Mouse (Mus musculus): ENCODE measurements around the gene Rgs17. TPM values are rescaled to one million over a fixed set of nuclear protein-coding genes. Genes with fewer than 3 reads are reported as not detected.

The Rgs17 gene
- polyA plus RNA-seq, 1 experiment, result 0.30 TPM

DNA sequence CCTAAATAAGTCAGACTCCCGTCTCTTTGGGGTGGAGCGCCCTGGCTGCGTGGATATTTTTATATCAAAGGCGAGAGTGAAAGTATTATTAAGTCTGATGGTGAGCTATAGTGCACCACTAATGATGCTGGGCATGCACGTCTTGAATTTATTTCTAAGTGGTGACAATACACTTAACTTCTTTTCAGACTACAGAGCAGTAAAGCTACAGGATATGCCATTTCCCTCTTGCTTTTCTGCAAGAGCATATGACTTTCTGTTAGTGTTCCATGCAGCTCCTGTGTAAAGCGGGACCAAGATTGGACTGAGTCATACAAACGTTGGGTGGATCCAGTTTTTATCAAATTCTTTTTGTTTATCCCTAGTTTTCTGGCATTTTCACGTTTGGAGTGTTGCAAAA is 115.8 kb downstream of the Rgs17 start:
- TF ChIP-seq CTCF (IDR thresholded peaks at IDR 0.05; ENCODE audit: control insufficient read depth, insufficient read depth, insufficient replicate concordance, low read depth, low read length) (no peak), POLR2A (IDR thresholded peaks at IDR 0.05; ENCODE audit: control insufficient read depth, low read depth, low read length) (no peak)
- H3K36me3 ChIP-seq (ENCODE audit: control insufficient read depth, insufficient read depth, low read length), result no peaks in the 10 kb centered on the region

DNA sequence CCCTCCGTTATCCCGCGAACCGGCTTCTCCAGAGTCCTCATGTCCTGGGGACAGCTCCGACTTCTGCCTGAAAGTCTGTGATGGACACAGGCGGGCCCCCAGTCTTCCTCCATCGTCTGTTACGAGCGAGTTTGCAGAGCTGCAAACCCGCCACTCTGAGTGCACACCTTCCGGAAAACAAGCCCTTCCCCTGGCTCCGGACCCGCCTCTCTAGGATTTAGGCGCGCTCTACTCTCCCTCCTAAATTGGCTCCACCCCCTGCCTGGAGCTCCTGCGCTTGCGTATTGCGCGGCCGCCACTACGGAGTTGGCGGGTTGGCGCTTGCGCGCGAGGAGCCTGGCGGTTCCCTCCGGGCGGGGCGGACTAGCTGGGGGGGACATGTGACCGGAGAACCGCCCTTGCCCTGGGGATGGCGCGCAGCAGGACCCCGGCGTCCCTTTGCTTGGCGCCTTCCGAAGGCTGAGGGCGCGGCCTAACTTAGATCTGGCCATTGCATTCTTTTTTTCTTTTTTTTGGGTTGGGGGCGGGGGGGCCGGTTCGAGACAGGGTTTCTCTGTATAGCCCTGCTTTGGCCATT is 116.4 kb downstream of the Rgs17 start:
- no peaks in the 10 kb centered on the region for H3K36me3 ChIP-seq (ENCODE audit: control insufficient read depth, insufficient read depth, low read length)
- H3K4me1 ChIP-seq (ENCODE audit: control insufficient read depth, insufficient read depth, low read length), result peaks cover 7% of the 10 kb centered on the region
- H3K27me3 ChIP-seq (ENCODE audit: control insufficient read depth, insufficient read depth, low read length), result no peaks in the 10 kb centered on the region
- H3K27ac ChIP-seq (ENCODE audit: control insufficient read depth, insufficient read depth, low read depth, low read length), result peak overlapping the region; percentile 78
- TF ChIP-seq CTCF (IDR thresholded peaks at IDR 0.05; ENCODE audit: control insufficient read depth, insufficient read depth, insufficient replicate concordance, low read depth, low read length) (no peak), POLR2A (IDR thresholded peaks at IDR 0.05; ENCODE audit: control insufficient read depth, low read depth, low read length) (peak; percentile 13; the same call in 1 of the 2 replicates)
- H3K4me3 ChIP-seq (ENCODE audit: control insufficient read depth, low read depth, low read length), result peak overlapping the region; percentile 86

More for the DNA sequence above, 115.8 kb downstream of the Rgs17 start:
- H3K27me3 ChIP-seq (ENCODE audit: control insufficient read depth, insufficient read depth, low read length), result no peaks in the 10 kb centered on the region
- peak overlapping the region; percentile 86 for H3K4me3 ChIP-seq (ENCODE audit: control insufficient read depth, low read depth, low read length)
- H3K27ac ChIP-seq (ENCODE audit: control insufficient read depth, insufficient read depth, low read depth, low read length), result peak overlapping the region; percentile 10; the same call in 1 of the 2 replicates
- peaks cover 7% of the 10 kb centered on the region for H3K4me1 ChIP-seq (ENCODE audit: control insufficient read depth, insufficient read depth, low read length)

DNA sequence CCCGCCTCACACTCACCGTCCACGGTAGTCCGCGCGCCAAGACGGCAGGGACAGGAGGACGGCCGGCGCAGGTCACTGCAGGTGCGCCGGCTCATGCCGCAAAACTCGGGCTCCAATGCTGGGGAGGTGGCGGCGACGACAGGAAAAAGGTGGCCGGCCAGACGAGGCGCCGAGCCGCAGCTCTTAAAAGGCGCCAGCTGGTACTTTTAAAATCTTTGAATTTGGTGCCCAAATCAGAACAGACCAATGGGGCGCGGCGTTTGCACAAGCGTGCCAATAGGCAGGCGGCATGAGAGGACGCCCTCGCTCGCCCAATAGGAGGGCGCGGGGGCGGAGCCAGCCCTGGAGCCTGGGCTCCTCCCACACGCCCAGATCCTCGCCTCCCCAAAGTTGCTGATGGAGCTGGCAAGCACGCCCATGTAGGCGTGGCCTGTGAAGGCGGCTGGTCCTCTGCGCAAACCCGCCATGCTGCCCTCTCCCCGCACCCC is 116.9 kb downstream of the Rgs17 start, which contains the start of gene Fbxo5:
TSS of gene Fbxo5 (minus strand) at position 358 of the 488 bp plus-strand sequence.
- H3K4me3 ChIP-seq (ENCODE audit: control insufficient read depth, low read depth, low read length), result peak within 1 kb of the TSS; percentile 86
- H3K36me3 ChIP-seq (ENCODE audit: control insufficient read depth, insufficient read depth, low read length), result no peaks in the 10 kb centered on the region
- no peaks in the 10 kb centered on the region for H3K27me3 ChIP-seq (ENCODE audit: control insufficient read depth, insufficient read depth, low read length)
- H3K4me1 ChIP-seq (ENCODE audit: control insufficient read depth, insufficient read depth, low read length), result peaks cover 7% of the 10 kb centered on the region
- peak within 1 kb of the TSS; percentile 78 for H3K27ac ChIP-seq (ENCODE audit: control insufficient read depth, insufficient read depth, low read depth, low read length)
- TF ChIP-seq POLR2A (IDR thresholded peaks at IDR 0.05; ENCODE audit: control insufficient read depth, low read depth, low read length) (0 out of 2 replicates have a peak, but pooled peaks have one; percentile 49), CTCF (IDR thresholded peaks at IDR 0.05; ENCODE audit: control insufficient read depth, insufficient read depth, insufficient replicate concordance, low read depth, low read length) (no peak)

DNA sequence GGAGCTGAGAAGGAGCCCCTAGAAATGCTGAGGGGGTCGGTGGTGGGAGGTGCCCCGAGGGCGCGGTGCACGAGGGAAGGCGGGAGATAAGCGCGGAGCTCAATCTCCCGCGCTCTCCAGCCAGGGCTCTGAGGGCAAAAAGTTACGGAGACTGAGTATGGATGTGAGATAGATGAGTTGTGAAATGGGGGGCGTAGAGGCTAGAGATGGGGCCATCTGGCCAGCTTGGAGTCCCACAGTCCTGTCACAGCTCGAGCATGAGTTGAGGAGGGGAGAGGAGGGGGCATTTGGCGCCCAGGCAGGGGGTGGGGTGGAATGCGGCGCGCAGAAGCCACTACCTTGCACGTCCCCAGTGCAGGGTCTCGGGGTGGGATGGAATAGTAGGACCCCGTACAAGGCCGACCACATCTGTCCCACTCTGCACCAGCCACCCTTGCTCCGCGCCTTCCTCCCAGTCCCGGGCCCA is 117.5 kb downstream of the Rgs17 start:
- H3K36me3 ChIP-seq (ENCODE audit: control insufficient read depth, insufficient read depth, low read length), result no peaks in the 10 kb centered on the region
- H3K4me1 ChIP-seq (ENCODE audit: control insufficient read depth, insufficient read depth, low read length), result peaks cover 7% of the 10 kb centered on the region
- H3K27ac ChIP-seq (ENCODE audit: control insufficient read depth, insufficient read depth, low read depth, low read length), result peak overlapping the region; percentile 60
- no peak for TF ChIP-seq POLR2A (IDR thresholded peaks at IDR 0.05; ENCODE audit: control insufficient read depth, low read depth, low read length)
- TF ChIP-seq CTCF (IDR thresholded peaks at IDR 0.05; ENCODE audit: control insufficient read depth, insufficient read depth, insufficient replicate concordance, low read depth, low read length), result no peak
- peak overlapping the region; percentile 86 for H3K4me3 ChIP-seq (ENCODE audit: control insufficient read depth, low read depth, low read length)
- H3K27me3 ChIP-seq (ENCODE audit: control insufficient read depth, insufficient read depth, low read length), result no peaks in the 10 kb centered on the region

DNA sequence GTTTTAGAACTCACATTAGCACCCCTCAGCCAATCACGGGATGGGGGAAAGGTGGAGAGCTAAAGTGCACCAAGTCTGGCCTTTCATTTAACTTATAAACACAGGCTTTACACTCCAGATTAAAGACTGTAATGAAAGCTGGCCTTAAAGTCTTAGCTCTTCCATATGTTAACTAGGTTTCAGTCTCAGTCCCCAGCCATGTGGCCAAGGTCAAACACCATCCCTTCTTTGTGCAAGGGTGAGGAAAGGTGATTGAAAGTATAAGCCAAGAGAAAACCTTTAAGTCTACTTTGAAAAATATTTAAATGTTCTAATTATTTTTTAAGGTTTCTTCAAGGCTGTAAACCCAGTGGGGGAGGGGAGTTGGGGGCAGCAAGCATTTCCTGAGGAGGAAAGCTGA is 118.5 kb downstream of the Rgs17 start:
- no peak overlapping the region for H3K27ac ChIP-seq (ENCODE audit: control insufficient read depth, insufficient read depth, low read depth, low read length)
- no peak overlapping the region for H3K4me3 ChIP-seq (ENCODE audit: control insufficient read depth, low read depth, low read length)
- no peak for TF ChIP-seq POLR2A (IDR thresholded peaks at IDR 0.05; ENCODE audit: control insufficient read depth, low read depth, low read length)
- TF ChIP-seq CTCF (IDR thresholded peaks at IDR 0.05; ENCODE audit: control insufficient read depth, insufficient read depth, insufficient replicate concordance, low read depth, low read length), result no peak
- H3K36me3 ChIP-seq (ENCODE audit: control insufficient read depth, insufficient read depth, low read length), result no peaks in the 10 kb centered on the region
- H3K4me1 ChIP-seq (ENCODE audit: control insufficient read depth, insufficient read depth, low read length), result peaks cover 7% of the 10 kb centered on the region
- no peaks in the 10 kb centered on the region for H3K27me3 ChIP-seq (ENCODE audit: control insufficient read depth, insufficient read depth, low read length)

DNA sequence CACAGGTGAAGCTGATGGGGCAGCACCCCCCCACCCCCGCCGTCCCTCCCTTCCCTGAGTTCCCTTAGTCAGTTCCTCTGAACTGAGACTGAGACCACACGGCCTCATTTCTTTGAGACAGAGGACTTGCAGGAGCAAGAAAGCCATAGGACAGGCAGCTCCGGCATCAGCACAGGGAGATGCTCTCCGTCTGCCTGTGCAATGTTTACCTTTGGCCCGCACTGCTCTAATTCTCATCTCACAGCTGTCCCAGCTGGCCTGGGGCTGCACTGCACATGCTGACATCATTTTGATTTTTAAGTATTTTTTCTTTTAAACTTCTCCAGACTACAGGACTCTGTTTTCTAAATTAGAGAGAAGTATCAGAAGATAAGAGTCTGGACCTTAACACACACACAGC is 119.3 kb downstream of the Rgs17 start:
- no peaks in the 10 kb centered on the region for H3K36me3 ChIP-seq (ENCODE audit: control insufficient read depth, insufficient read depth, low read length)
- H3K4me1 ChIP-seq (ENCODE audit: control insufficient read depth, insufficient read depth, low read length), result peaks cover 7% of the 10 kb centered on the region
- no peaks in the 10 kb centered on the region for H3K27me3 ChIP-seq (ENCODE audit: control insufficient read depth, insufficient read depth, low read length)
- no peak overlapping the region for H3K4me3 ChIP-seq (ENCODE audit: control insufficient read depth, low read depth, low read length)
- TF ChIP-seq POLR2A (IDR thresholded peaks at IDR 0.05; ENCODE audit: control insufficient read depth, low read depth, low read length) (no peak), CTCF (IDR thresholded peaks at IDR 0.05; ENCODE audit: control insufficient read depth, insufficient read depth, insufficient replicate concordance, low read depth, low read length) (no peak)
- no peak overlapping the region for H3K27ac ChIP-seq (ENCODE audit: control insufficient read depth, insufficient read depth, low read depth, low read length)

DNA sequence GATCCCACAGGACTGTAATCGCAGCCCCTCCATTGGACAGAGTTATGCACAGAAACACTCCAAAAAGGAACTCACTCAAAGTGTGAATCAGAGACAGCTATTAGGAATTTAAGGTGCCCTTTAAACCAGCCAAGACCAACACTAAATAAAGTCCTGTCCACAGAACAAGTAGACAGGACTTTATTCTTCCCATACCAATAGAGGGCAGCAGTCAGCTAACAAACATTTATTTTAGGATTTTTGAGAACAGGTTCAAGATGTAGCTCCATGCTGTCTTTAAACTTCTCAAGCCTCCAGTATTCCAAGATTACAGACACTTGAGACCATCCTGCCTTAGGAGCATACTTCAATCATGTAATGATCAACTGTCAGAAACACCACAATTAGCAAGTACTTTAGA is 121.7 kb downstream of the Rgs17 start:
- Histone ChIP-seq H3K4me1 (ENCODE audit: control insufficient read depth, insufficient read depth, low read length) (peaks cover 7% of the 10 kb centered on the region), H3K27me3 (ENCODE audit: control insufficient read depth, insufficient read depth, low read length) (no peaks in the 10 kb centered on the region), H3K4me3 (ENCODE audit: control insufficient read depth, low read depth, low read length) (no peak overlapping the region), H3K27ac (ENCODE audit: control insufficient read depth, insufficient read depth, low read depth, low read length) (no peak overlapping the region), H3K36me3 (ENCODE audit: control insufficient read depth, insufficient read depth, low read length) (no peaks in the 10 kb centered on the region)
- TF ChIP-seq POLR2A (IDR thresholded peaks at IDR 0.05; ENCODE audit: control insufficient read depth, low read depth, low read length), result no peak
- TF ChIP-seq CTCF (IDR thresholded peaks at IDR 0.05; ENCODE audit: control insufficient read depth, insufficient read depth, insufficient replicate concordance, low read depth, low read length), result no peak

Data from testis, adult 2 months (tissue).